Mouse (Mus musculus) urinary bladder, postnatal 25 days (tissue): Measurements from ENCODE around the gene Dennd6b.

Source experiments
- DNase-seq: peaks from one replicate; pipeline ENCODE4 v3.0.0; 2022; ENCODE audit warnings: low spot score

The Dennd6b gene

GRCm38 (mm10) chr15:89181561-89182270, 14.6 kb downstream of the Dennd6b start:
- no peak for DNase-seq

- DNase-seq, result peak; percentile 79
Measured at GRCm38 (mm10) chr15:89180571-89181229, 15.6 kb downstream of the Dennd6b start, which contains the start of gene Plxnb2. Gene Plxnb2 (minus strand): TSS chr15:89180788.

GRCm38 (mm10) chr15:89180081-89180541, 16.2 kb downstream of the Dennd6b start:
- no peak for DNase-seq

GRCm38 (mm10) chr15:89179630-89179964, 16.7 kb downstream of the Dennd6b start:
- DNase-seq, result no peak

GRCm38 (mm10) chr15:89178954-89179629, 17.2 kb downstream of the Dennd6b start:
- DNase-seq, result peak; percentile 78

- DNase-seq, result no peak
Measured at GRCm38 (mm10) chr15:89178260-89178860, 17.9 kb downstream of the Dennd6b start.

- DNase-seq, result no peak
Measured at GRCm38 (mm10) chr15:89177576-89178259, 18.6 kb downstream of the Dennd6b start.

GRCm38 (mm10) chr15:89177121-89177520, 19.2 kb downstream of the Dennd6b start:
- DNase-seq, result peak; percentile 73

- no peak for DNase-seq
Measured at GRCm38 (mm10) chr15:89175411-89176155, 20.7 kb downstream of the Dennd6b start.

GRCm38 (mm10) chr15:89174889-89175339, 21.4 kb downstream of the Dennd6b start:
- DNase-seq, result no peak

GRCm38 (mm10) chr15:89173906-89174214, 22.4 kb downstream of the Dennd6b start:
- DNase-seq, result peak; percentile 63

GRCm38 (mm10) chr15:89173024-89173905, 23.0 kb downstream of the Dennd6b start:
- no peak for DNase-seq

GRCm38 (mm10) chr15:89172276-89172935, 23.9 kb downstream of the Dennd6b start:
- DNase-seq, result no peak

- no peak for DNase-seq
Measured at GRCm38 (mm10) chr15:89171526-89172051, 24.7 kb downstream of the Dennd6b start.

GRCm38 (mm10) chr15:89170102-89170501, 26.2 kb downstream of the Dennd6b start:
- DNase-seq, result no peak

- DNase-seq, result peak; percentile 70
Measured at GRCm38 (mm10) chr15:89169431-89169830, 26.9 kb downstream of the Dennd6b start.

- no peak for DNase-seq
Measured at GRCm38 (mm10) chr15:89168922-89169321, 27.4 kb downstream of the Dennd6b start.

- no peak for DNase-seq
Measured at GRCm38 (mm10) chr15:89165478-89165877, 30.8 kb downstream of the Dennd6b start.

- DNase-seq, result no peak
Measured at GRCm38 (mm10) chr15:89161397-89161796, 34.9 kb downstream of the Dennd6b start.
